ENCODE assay signal across 8 mouse cellular contexts in the genomic region with DNA sequence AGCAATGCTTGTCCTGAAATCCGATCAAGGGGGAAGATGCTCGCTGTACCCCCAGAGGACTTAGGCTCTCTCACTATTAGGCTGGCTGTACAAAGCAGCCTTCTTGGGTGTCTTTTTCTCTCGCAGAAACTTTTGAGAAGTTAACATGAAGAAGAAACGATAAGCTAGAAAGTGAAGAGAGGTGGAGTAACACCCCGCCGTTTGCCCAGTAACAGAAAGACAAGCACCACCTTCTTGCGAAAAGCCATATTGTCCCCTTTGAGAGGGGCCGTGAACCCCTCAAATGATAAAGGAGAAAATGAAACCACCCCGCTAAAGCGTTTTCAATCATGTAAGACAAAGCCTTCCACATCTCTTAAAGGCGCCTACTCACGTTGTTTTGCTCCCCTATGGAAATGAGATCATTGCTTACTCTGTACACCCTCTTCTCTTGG. TPM values are rescaled to one million over a fixed set of nuclear protein-coding genes. Genes with fewer than 3 reads are reported as not detected.
DNase-seq lines count a peak whose midpoint lies in the region; ATAC-seq and TF ChIP-seq lines count a peak whose summit lies in the region.

No protein-coding gene starts in this region.

- intact Hi-C loops in left cerebral cortex, postnatal 25 days (cut with DNase I) = no loop called here

- H3K27me3 ChIP-seq in lung, embryonic 14.5 days (ENCODE audit: insufficient read depth, low read length) = no peaks in the 10 kb centered on the region
- no peaks in the 10 kb centered on the region for H3K27me3 ChIP-seq in hindbrain, embryonic 12.5 days
- no peaks in the 10 kb centered on the region for H3K27me3 ChIP-seq in megakaryocyte, embryonic 14.5 days (replicated peaks)

- DNase-seq in lung, embryonic 14.5 days = peak; percentile 56
- no peak for DNase-seq in lung, postnatal 10 days
- DNase-seq in c-Kit-negative CD71-positive TER-119-positive erythroid progenitor cells, embryonic 14.5 days (ENCODE audit: low read depth, low spot score) = peak; percentile 42
- DNase-seq in ovary, postnatal 10 days (ENCODE audit: low spot score) = no peak
- no peak for DNase-seq in left cerebral cortex, postnatal 25 days (ENCODE audit: low spot score in 2 of 2)
- no peak for DNase-seq in frontal cortex, postnatal 36 days (ENCODE audit: low spot score in 2 of 2)

- whole genome bisulfite sequencing in lung, embryonic 14.5 days = under 1% methylated on average over 12 of the region's 12 CpGs
- 3% methylated on average over 12 of the region's 12 CpGs for WGBS in hindbrain, embryonic 12.5 days

- peak overlapping the region; percentile 95 for H3K27ac ChIP-seq in lung, embryonic 14.5 days (ENCODE audit: low read depth)
- H3K27ac ChIP-seq in hindbrain, embryonic 12.5 days = peak overlapping the region; percentile 76; the same call in 1 of the 2 replicates

- TF ChIP-seq CTCF in lung, embryonic 14.5 days (IDR thresholded peaks at IDR 0.05; ENCODE audit: low read depth) = no peak

- H3K4me3 ChIP-seq in lung, embryonic 14.5 days (ENCODE audit: low read depth, low read length) = peak overlapping the region; percentile 90
- H3K4me3 ChIP-seq in hindbrain, embryonic 12.5 days = peak overlapping the region; percentile 55
- H3K4me3 ChIP-seq in megakaryocyte, embryonic 14.5 days (replicated peaks) = peak overlapping the region; percentile 97

- H3K9me3 ChIP-seq in lung, embryonic 14.5 days (ENCODE audit: low read depth, low read length) = no peaks in the 10 kb centered on the region
- no peaks in the 10 kb centered on the region for H3K9me3 ChIP-seq in hindbrain, embryonic 12.5 days (replicated peaks)
- no peaks in the 10 kb centered on the region for H3K9me3 ChIP-seq in megakaryocyte, embryonic 14.5 days

- H3K4me1 ChIP-seq in lung, embryonic 14.5 days (ENCODE audit: insufficient read depth) = no peaks in the 10 kb centered on the region
- H3K4me1 ChIP-seq in hindbrain, embryonic 12.5 days = 0 out of 2 replicates have a peak, but pooled peaks cover 6% of the 10 kb centered on the region
- peaks cover 47% of the 10 kb centered on the region for H3K4me1 ChIP-seq in megakaryocyte, embryonic 14.5 days

- peak overlapping the region; percentile 78 for H3K4me2 ChIP-seq in lung, embryonic 14.5 days
- H3K4me2 ChIP-seq in hindbrain, embryonic 12.5 days (replicated peaks) = peak overlapping the region; percentile 85

- peak overlapping the region; percentile 93 for H3K9ac ChIP-seq in lung, embryonic 14.5 days
- peak overlapping the region; percentile 64 for H3K9ac ChIP-seq in hindbrain, embryonic 12.5 days

- no peaks in the 10 kb centered on the region for H3K36me3 ChIP-seq in lung, embryonic 14.5 days (ENCODE audit: insufficient read depth)
- no peaks in the 10 kb centered on the region for H3K36me3 ChIP-seq in hindbrain, embryonic 12.5 days
- H3K36me3 ChIP-seq in megakaryocyte, embryonic 14.5 days (replicated peaks; ENCODE audit: low read length) = peaks cover 22% of the 10 kb centered on the region

- no peak for ATAC-seq in lung, embryonic 14.5 days (ENCODE audit: insufficient read depth)
- ATAC-seq in hindbrain, embryonic 12.5 days (ENCODE audit: low FRiP score) = 0 out of 2 replicates have a peak, but pooled peaks have one; percentile 1

RNA-seq across cellular contexts. Expression of a gene that starts 15.5 kb away (rescaled TPM):
- polyA plus RNA-seq in lung, embryonic 14.5 days (2014; fragmentation: Nextera tagmentation; extraction: Ambion mirVana) = 32.5 TPM in 2 replicates
- 26.0 and 28.1 TPM in 2 replicates for polyA plus RNA-seq in hindbrain, embryonic 12.5 days (2016; fragmentation: Nextera tagmentation; extraction: Ambion mirVana)
- 3.0 TPM in 1 of 2 replicates, not detected in the other for polyA plus RNA-seq in megakaryocyte, embryonic 14.5 days (2012; ENCODE audit: insufficient read depth, low replicate concordance)
- 10 to 100 TPM; 31.7 to 33.5 TPM for total RNA-seq in left cerebral cortex, postnatal 25 days (2021)

Comparison
In these comparisons a context has a peak if more than half of its experiments do, and no peak if none do; other contexts are left out.
1. DNase-seq: peak in lung, embryonic 14.5 days (single experiment) and c-Kit-negative CD71-positive TER-119-positive erythroid progenitor cells, embryonic 14.5 days (single experiment); none in lung, postnatal 10 days (single experiment), ovary, postnatal 10 days (single experiment), left cerebral cortex, postnatal 25 days (0 of 2) and frontal cortex, postnatal 36 days (0 of 2).
2. Peak in every context shown above with its lines, with median percentiles within 50 percentile points of each other: H3K4me3 ChIP-seq.